Mouse (Mus musculus): ENCODE measurements at regions not wholly inside any gene's neighbourhood (a gene's known extent, or its start where the extent isn't known, plus 50 kb on each side); places are given as distances from the start of the nearest gene placed in this dataset.

GRCm38 (mm10) chr9:30563399-30563798 is 136.5 kb downstream of the Snx19 start:
- TF ChIP-seq POLR2A (IDR thresholded peaks at IDR 0.05; ENCODE audit: low read depth, low read length): no peak
- no peak for TF ChIP-seq CTCF (IDR thresholded peaks at IDR 0.05; ENCODE audit: extremely low read depth, insufficient read length, insufficient replicate concordance, low read depth, low read length)
